Mouse (Mus musculus) cerebral cortex, adult 2 months (tissue): ENCODE results near the gene Atxn7.

Source experiments
- WGBS: fragments of 180-500 bp; shearing (Covaris S2); methylation state at CpG from one replicate; pipeline ENCODE4 v1.1.7; 2018; 5-methylcytosine and 5-hydroxymethylcytosine counted together

The Atxn7 gene

GRCm38 (mm10) chr14:13990741-13991140 is 29.5 kb downstream of the Atxn7 start:
- WGBS = 85% methylated on average over 3 of the region's 3 CpGs

DNA sequence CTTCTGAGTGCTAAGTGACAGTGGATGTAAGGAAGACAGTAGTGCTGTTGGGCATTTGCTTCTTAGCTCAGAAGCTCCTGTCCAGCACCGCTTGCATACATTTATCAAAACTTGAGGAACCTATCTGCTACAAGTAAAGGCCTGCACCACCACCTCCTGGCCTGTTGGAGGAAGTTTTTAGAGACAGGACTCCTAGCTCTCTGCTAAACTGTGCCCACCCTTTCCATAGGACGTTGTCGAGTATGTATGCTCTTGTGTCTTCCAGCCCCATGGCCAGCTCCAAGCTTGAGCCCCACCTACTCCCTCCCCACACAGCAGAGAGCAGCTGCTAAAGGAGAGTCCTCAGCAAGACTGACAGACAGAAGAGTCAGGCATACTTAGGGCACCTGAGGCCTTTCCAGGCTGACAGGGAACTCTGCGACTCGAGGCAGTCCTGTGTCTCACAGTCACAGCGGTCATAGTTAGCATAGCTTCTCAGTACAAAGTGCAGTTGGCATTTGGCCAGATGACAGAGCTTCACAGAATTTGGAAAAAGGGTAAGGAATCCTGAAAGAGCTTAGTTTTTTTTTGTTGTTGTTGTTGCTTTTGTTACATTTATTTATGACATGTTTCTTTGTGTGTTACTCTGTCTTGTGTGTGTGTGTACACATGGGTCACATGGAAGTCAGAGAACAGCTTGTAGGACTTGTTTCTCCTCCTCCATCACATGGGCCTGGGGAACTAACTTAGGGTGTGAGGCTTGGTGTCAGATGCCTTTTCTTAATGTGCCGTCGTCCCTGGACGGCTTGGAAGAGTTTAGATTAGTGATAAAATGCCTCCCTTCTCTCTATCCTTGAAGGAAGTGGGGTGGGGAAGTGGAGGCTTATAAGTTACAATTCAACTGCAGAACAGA is 34.2 kb downstream of the Atxn7 start:
- WGBS = 58% methylated on average over 9 of the region's 9 CpGs

DNA sequence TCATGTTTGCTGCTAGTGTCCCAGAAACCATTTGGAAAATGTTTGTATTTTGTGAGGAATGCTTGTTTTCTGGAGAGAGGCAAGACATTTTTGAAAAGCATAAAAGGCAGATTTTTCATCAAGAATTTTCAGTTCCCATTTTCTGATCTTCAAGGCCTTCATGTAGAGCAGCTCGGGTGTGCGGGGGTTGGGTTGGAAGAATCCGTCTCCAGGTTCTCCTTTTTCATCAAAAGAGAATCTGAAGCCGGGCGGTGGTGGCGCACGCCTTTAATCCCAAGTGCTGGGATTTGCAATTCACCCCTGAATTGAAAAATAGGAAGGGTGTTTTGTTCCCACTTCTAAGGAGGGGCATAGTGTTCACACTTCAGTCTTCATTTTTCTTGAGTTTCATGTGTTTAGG is 41.5 kb downstream of the Atxn7 start:
- 93% methylated on average over 7 of the region's 7 CpGs for WGBS

GRCm38 (mm10) chr14:14009712-14010111 is 48.5 kb downstream of the Atxn7 start:
- 80% methylated on average over 6 of the region's 6 CpGs for WGBS

- WGBS = under 1% methylated on average over 113 of the region's 116 CpGs
Observed at GRCm38 (mm10) chr14:14012383-14013251, 51.4 kb downstream of the Atxn7 start.

DNA sequence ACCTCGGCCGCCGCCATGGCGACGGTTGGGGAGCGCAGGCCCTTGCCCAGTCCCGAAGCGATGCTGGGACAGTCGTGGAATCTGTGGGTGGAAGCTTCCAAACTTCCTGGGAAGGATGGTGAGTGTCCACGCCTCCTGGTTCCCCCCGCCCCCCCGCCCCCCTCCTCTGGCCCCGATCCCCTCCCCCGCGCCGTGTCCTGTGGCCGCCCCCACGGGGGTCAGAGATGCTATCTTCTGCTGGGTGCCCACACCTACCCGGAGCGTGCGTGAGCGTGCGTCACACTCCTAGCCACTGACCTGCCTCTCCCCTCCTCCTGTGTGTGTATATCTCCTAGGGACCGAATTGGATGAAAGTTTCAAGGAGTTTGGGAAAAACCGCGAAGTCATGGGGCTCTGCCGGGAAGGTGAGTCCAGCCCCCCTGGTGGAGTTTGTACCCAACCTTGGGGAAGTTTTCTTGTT is 52.0 kb downstream of the Atxn7 start:
- under 1% methylated on average over 27 of the region's 27 CpGs for WGBS

DNA sequence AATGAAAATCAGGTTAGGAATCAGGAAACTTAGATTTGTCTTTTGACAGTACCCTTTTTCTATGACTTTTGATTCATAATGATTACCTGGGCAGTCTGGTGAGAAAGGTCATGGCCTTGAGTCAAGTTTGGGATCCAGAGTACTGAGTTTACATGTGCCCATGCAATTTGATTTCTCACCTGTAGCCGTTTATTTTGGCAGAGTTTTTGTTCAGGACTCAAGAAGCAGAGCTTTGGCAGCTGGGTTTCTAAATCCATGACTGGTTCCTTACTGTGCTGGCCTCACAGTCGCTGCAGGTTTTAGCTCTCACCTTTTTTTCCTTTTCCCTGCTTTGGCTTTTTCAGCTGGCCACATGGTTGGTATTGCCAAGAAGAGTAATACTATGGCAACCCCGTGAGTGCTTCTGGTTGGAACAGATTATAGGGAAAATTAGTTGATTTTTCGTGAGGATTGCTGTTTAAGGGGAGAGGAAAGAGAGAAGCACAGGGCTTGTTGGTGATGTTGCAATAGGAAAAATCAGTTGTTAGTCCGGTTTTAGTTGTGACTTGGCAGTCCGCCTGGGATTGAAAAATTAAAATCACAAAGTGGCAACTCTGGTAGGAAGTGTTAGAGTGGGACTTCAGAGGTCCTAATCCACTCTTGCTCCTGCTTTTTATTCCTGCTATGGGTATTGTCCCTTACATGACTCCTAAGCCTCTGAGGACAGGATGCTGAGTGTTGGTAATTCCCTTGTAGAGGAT is 53.6 kb downstream of the Atxn7 start:
- WGBS = 48% methylated on average over 6 of the region's 6 CpGs

DNA sequence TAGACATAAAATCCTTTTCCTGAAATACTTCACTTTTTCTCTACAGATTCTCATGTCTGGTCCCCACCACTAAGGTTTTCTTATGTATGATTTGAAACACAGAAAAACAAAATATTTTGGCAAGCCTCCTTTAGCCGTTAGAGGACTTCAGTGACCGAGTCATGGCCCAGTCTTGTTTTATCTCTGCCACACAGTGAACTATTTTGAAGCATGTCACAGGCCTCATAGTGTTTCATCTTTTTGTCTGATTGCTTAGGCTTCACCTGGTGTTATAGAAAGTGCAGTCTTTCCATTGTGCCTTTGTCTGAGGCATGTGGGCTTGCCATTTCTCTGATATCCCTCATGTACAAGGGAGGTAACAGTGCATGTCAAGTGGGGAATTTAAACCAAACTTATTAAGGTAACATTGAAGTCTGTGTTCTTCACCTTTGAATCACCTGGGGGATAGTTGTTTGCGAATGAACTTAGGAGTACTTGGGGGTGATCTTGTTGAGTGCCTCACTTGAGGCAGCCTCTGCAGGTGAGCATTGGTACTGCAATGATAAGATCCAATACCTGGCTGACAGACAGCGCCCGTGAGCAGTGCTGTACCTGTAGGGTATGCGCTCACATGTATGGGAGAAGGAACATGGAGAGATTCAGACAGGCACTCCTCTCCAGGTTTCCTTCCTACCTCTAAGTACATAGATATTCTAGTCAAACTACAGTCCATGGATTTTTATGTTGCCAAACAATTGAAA is 58.1 kb downstream of the Atxn7 start:
- WGBS = 88% methylated on average over 6 of the region's 6 CpGs

DNA sequence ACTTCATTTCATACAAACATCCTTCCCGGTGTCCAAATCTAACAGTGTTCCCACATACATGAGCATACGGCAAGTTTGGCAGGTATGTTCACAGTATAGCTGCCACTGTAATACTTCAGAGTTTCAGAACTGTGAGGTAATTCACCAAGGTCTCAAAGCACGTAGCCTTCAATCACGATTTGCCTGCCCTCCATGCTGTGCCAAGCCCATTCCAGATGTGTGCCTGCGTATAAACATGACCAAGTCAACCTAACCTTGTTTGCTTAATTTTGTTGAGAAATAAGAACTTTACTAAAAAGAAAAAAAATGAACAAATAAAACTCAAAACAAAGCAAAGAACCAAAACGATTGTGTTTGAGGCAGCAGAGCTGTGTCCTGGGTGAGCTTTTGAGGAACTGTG is 60.0 kb downstream of the Atxn7 start:
- WGBS = 91% methylated on average over 6 of the region's 6 CpGs

- 87% methylated on average over 8 of the region's 8 CpGs for WGBS
Observed at GRCm38 (mm10) chr14:14025870-14026269, 64.6 kb downstream of the Atxn7 start.

DNA sequence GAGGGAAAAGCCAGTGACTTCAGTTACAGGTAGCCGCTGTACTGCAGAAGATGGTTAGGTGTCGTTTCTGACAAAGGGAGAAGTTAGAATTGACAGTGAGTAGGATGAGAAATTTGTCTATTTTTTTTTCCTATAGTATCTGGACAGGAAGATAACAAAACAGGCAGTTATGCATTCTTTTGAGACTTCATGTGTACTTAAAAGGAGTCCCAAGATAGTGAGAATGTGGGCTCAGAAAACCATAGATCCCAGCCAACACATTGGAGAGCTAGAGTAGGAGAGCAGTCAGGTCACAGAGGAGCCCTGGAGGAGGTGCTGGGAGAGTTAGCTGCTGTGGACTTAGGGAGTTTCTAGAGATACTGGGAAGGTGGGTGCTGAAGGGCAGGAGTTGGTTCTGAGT is 69.4 kb downstream of the Atxn7 start:
- 90% methylated on average over 2 of the region's 2 CpGs for WGBS

DNA sequence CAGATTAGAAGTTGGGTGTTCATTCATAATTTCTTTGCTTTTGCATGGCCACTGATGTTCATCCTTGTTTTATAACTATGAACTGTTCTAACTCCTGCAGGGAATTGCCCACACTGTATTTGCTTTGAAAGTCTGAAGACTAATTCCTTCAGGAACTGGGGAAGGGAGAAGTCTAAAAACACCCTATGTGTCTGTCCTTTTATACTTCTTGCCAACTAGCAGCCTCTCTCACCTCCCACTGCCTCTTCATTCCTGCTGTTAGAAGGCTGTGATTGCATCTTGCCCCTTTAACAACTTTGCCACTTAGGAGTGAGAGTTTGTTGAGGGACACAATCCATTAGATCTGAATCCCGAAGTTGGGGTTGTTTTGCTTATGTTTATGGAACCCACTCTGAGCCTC is 71.6 kb downstream of the Atxn7 start:
- WGBS = 56% methylated on average over 1 of the region's 1 CpGs

DNA sequence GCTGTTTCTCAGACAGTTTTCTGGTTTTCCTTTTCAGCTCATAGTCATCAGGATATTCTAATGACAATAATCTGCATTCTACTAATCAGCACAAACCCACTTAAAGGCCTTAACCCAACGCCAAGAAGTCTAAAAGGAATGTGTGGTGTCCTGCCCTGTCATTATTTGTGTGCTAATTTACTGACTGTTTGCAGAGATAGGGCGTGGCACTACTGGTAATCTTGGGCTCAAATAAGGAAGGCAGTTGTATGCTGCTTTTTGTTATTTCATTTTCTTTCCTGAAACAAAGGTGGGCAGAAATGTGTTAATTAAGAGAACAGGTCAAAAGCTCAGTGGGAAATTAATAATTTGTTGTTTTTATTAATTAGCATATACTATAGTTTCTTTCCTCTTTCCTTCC is 75.1 kb downstream of the Atxn7 start:
- WGBS = 71% methylated on average over 2 of the region's 2 CpGs

GRCm38 (mm10) chr14:14038233-14038632 is 77.0 kb downstream of the Atxn7 start:
- 70% methylated on average over 2 of the region's 2 CpGs for WGBS

DNA sequence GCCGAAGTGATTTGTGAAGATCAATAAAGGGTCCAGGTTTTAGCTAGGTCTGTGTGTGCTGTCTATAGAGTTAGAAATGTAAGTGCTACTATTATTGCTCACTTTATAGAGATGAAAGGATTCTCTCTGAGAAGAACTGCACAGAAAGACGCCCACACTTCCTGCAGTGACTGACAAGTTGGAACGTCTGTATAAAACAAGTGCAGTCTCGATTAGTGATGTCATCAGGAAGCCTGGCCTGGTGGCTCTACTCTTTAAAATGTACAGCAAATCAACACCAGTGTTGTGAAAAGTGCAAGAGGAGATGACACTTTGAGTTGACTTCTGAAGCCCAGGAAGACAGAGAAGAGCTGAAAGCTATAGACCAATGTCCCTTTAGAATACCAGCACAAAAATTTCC is 81.1 kb downstream of the Atxn7 start:
- WGBS = 33% methylated on average over 4 of the region's 4 CpGs

- WGBS = 91% methylated on average over 2 of the region's 2 CpGs
Observed at GRCm38 (mm10) chr14:14054386-14054785, 93.1 kb downstream of the Atxn7 start.

DNA sequence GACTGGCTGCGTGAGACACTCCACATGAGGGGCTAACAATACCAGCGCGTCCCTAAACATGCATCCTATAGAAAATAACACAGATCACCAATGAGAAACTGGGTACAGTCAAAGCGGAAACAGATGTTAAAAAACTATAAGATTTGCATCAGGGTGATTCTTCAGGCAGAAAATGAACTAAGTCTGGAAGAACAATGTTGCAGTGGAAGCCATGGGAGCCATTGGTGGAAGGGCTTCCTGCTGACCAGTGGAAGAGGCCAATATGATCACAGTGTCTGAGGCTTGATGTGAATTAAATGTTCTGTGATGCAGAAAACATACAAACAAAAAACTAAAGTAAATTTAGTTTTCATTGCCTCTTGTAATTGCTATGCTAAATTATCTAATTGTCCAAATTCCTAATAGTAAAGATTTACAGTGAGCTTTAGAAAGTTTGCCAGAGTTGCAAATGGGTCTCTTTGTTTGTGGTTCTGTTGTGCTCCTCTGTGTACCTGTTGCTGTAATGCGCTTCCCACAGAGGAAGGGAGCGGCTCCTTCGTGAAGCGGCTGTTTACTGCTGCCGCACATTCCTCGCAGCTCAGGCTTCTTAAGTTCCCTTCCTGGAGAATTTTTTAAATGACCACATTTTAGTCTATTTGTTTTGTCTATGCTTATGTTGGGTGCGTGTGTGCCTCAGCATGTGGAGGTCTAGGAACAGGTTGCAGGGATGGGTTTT is 101.4 kb downstream of the Atxn7 start:
- 83% methylated on average over 11 of the region's 11 CpGs for WGBS

DNA sequence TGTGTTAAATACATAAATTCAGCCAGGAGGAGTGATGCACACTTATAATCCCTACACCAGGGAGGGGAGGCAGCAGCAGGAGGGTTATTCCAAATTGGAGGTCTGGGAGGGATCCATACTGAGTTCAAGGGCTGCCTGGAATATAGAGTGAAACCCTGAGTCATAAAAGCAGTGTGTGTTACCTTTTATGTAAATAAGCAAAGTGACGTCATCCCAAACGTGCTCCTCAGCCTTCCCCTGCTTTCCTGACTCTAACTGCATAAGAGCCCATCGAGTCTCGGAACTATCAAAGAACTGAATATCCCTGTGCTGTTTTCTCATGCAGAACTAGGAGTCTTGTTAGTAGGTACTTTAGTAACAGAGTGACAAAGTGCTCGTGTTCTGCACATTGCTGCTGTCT is 102.1 kb downstream of the Atxn7 start:
- WGBS = 49% methylated on average over 5 of the region's 5 CpGs

GRCm38 (mm10) chr14:14064486-14065141 is 103.4 kb downstream of the Atxn7 start:
- 40% methylated on average over 5 of the region's 5 CpGs for WGBS

DNA sequence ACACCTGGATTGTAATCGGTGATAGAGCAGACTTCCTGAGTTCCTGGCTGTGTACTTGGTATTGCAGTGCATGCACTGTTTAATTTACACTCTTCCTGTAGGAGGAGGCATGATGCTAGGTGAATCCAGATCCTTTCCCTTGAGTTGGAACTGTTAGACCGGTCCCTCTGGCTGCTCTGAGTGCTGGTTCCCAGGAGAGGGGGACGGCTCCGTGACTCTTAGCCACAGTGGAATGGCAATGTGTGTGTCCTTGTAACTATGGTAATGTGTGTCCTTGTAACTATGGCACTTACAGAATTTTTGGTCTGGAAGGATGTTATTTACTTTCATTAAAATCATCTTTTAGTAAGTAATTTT is 103.9 kb downstream of the Atxn7 start:
- 57% methylated on average over 4 of the region's 4 CpGs for WGBS
